Mouse (Mus musculus) megakaryocyte, embryonic 14.5 days (primary cell): ENCODE measurements at regions not wholly inside any gene's neighbourhood (a gene's known extent, or its start where the extent isn't known, plus 50 kb on each side); places are given as distances from the start of the nearest gene placed in this dataset.

Experiments
- FLI1 ChIP-seq: IDR thresholded peaks from 2 replicates; pipeline ENCODE4 v1.6.1; 2012; ENCODE audit warnings: low read length, inconsistent platforms, mixed read lengths
- GATA1 ChIP-seq: IDR thresholded peaks from 3 replicates; pipeline ENCODE4 v1.6.1; 2012; ENCODE audit warnings: mixed read lengths, low read length, inconsistent platforms, borderline replicate concordance

- TF ChIP-seq FLI1 (no peak), GATA1 (no peak)
Observed at GRCm38 (mm10) chr7:138616468-138616867, 218.9 kb upstream of the Tcerg1l start.
